Mouse (Mus musculus) C2C12 (cell line): ENCODE measurements around the gene Nav3. TPM values are rescaled to one million over a fixed set of nuclear protein-coding genes. Genes with fewer than 3 reads are reported as not detected.
"Not testable (repeated sequence)": the region's sequence is repeated elsewhere in the genome, so short reads cannot be mapped to it uniquely, and the experiment has no call there.

Source experiments
- H3K27me3 ChIP-seq: one replicate; pipeline ENCODE4 v1.6.1; 2011; ENCODE audit not compliant: control insufficient read depth, insufficient read depth, insufficient read length
- H3K36me3 ChIP-seq: one replicate; pipeline ENCODE4 v1.6.1; 2011; ENCODE audit not compliant: control insufficient read depth, insufficient read depth
- H3K4me3 ChIP-seq: one replicate; pipeline ENCODE4 v1.5.1; 2011; ENCODE audit warnings: mild to moderate bottlenecking, control low read depth; ENCODE audit not compliant: poor library complexity, insufficient read depth, severe bottlenecking
- H3K79me2 ChIP-seq: one replicate; pipeline ENCODE4 v1.6.1; 2011; ENCODE audit not compliant: control insufficient read depth, insufficient read depth
- H3K79me3 ChIP-seq: one replicate; pipeline ENCODE4 v1.6.1; 2011; ENCODE audit warnings: low read depth, control low read depth
- H3ac ChIP-seq: one replicate; pipeline ENCODE3; 2011; ENCODE audit warnings: low read depth; ENCODE audit not compliant: control insufficient read depth, insufficient read length
- CEBPB ChIP-seq: IDR thresholded peaks from one replicate; pipeline ENCODE4 v1.6.1; 2011; ENCODE audit warnings: low read depth, mild to moderate bottlenecking, control low read depth, moderate library complexity
- CTCF ChIP-seq: IDR thresholded peaks from one replicate; pipeline ENCODE4 v1.5.1; 2011; ENCODE audit not compliant: control insufficient read depth, insufficient read depth, insufficient read length
- FOSL1 ChIP-seq: IDR thresholded peaks from one replicate; pipeline ENCODE4 v1.8.0; 2011; ENCODE audit warnings: mild to moderate bottlenecking, low read length; ENCODE audit not compliant: poor library complexity, insufficient read depth, severe bottlenecking
- MAX ChIP-seq: IDR thresholded peaks from one replicate; pipeline ENCODE4 v1.6.1; 2011; ENCODE audit warnings: mild to moderate bottlenecking, control low read depth
- MYOD1 ChIP-seq: IDR thresholded peaks from one replicate; pipeline ENCODE4 v1.6.1; 2011; ENCODE audit warnings: low read depth; ENCODE audit not compliant: control insufficient read depth, insufficient read length
- MYOG ChIP-seq: IDR thresholded peaks from one replicate; pipeline ENCODE4 v1.6.1; 2011; ENCODE audit not compliant: control insufficient read depth, insufficient read length; ENCODE audit errors: extremely low read depth
- USF1 ChIP-seq: IDR thresholded peaks from one replicate; pipeline ENCODE4 v1.6.1; 2011; ENCODE audit warnings: low read depth, mild to moderate bottlenecking, control low read depth, moderate library complexity
- polyA plus RNA-seq: library from polyadenylated mRNA; unstranded; fragments of >200 nt; fragmentation: generic; extraction: Trizol; gene quantifications from one replicate; pipeline ENCODE4 v1.2.1, GENCODE M21; 2012; ENCODE audit warnings: missing spikeins

Gene Nav3
- polyA plus RNA-seq, 1 experiment = 5.0 TPM

- H3K27me3 ChIP-seq = no peaks in the 10 kb centered on the region
- H3K79me2 ChIP-seq = no peaks in the 10 kb centered on the region
- H3K36me3 ChIP-seq = no peaks in the 10 kb centered on the region
- TF ChIP-seq CEBPB (no peak), MYOG (no peak), MAX (no peak), USF1 (no peak), FOSL1 (no peak), CTCF (no peak), MYOD1 (no peak)
- H3ac ChIP-seq = no peak overlapping the region
- H3K4me3 ChIP-seq = no peak overlapping the region
- no peaks in the 10 kb centered on the region for H3K79me3 ChIP-seq
Observed at GRCm38 (mm10) chr10:110022100-110022499, 433.9 kb downstream of the Nav3 start.

- no peaks in the 10 kb centered on the region for H3K79me3 ChIP-seq
- H3ac ChIP-seq = no peak overlapping the region
- TF ChIP-seq MYOD1 (no peak), USF1 (no peak), CEBPB (no peak), MYOG (no peak), CTCF (no peak), FOSL1 (no peak), MAX (no peak)
- no peaks in the 10 kb centered on the region for H3K79me2 ChIP-seq
- no peak overlapping the region for H3K4me3 ChIP-seq
- no peaks in the 10 kb centered on the region for H3K36me3 ChIP-seq
- H3K27me3 ChIP-seq = no peaks in the 10 kb centered on the region
Observed at GRCm38 (mm10) chr10:110019266-110019866, 436.6 kb downstream of the Nav3 start.

DNA sequence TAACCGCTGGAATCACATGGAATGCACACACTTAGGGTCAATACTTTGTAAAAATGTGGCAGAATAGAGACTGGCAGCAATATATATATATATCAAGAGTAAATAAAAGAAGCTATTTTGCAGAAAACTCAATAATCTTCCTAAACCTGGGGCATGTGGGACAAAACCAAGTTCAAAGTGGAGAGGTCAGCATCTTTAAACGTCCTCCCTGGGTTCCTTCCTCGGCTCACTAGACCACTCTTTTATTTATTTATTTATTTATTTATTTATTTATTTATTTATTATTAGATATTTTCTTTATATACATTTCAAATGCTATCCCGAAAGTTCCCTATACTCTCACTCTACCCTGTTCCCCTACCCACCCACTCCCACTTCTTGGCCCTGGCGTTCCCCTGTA lies 454.7 kb downstream of the Nav3 start:
- H3K4me3 ChIP-seq, H3K79me3 ChIP-seq, H3K79me2 ChIP-seq, H3ac ChIP-seq, H3K36me3 ChIP-seq, H3K27me3 ChIP-seq: not testable (repeated sequence)

GRCm38 (mm10) chr10:110000755-110001247 lies 455.2 kb downstream of the Nav3 start:
- H3K36me3 ChIP-seq = no peaks in the 10 kb centered on the region
- no peaks in the 10 kb centered on the region for H3K79me2 ChIP-seq
- no peak overlapping the region for H3ac ChIP-seq
- H3K79me3 ChIP-seq = no peaks in the 10 kb centered on the region
- H3K27me3 ChIP-seq = no peaks in the 10 kb centered on the region
- H3K4me3 ChIP-seq = no peak overlapping the region
- TF ChIP-seq MYOD1 (no peak), MAX (no peak), CTCF (no peak), CEBPB (no peak), USF1 (no peak), MYOG (no peak), FOSL1 (no peak)

- no peaks in the 10 kb centered on the region for H3K79me2 ChIP-seq
- no peaks in the 10 kb centered on the region for H3K79me3 ChIP-seq
- no peak overlapping the region for H3ac ChIP-seq
- H3K36me3 ChIP-seq = no peaks in the 10 kb centered on the region
- TF ChIP-seq CTCF = no peak
- no peak for TF ChIP-seq MYOG
- TF ChIP-seq USF1 = no peak
- TF ChIP-seq MYOD1 = no peak
- no peak for TF ChIP-seq MAX
- TF ChIP-seq CEBPB = no peak
- no peak for TF ChIP-seq FOSL1
- no peaks in the 10 kb centered on the region for H3K27me3 ChIP-seq
- H3K4me3 ChIP-seq = no peak overlapping the region
Observed at GRCm38 (mm10) chr10:109999904-110000303, 456.1 kb downstream of the Nav3 start.

GRCm38 (mm10) chr10:109994302-109994701 lies 461.7 kb downstream of the Nav3 start:
- Histone ChIP-seq H3K36me3 (no peaks in the 10 kb centered on the region), H3K27me3 (no peaks in the 10 kb centered on the region), H3K4me3 (no peak overlapping the region), H3ac (no peak overlapping the region), H3K79me2 (no peaks in the 10 kb centered on the region), H3K79me3 (no peaks in the 10 kb centered on the region)
- no peak for TF ChIP-seq MYOD1
- no peak for TF ChIP-seq MAX
- TF ChIP-seq MYOG = no peak
- no peak for TF ChIP-seq USF1
- TF ChIP-seq FOSL1 = no peak
- no peak for TF ChIP-seq CTCF
- TF ChIP-seq CEBPB = no peak
